Mouse (Mus musculus): ENCODE results near the gene Wdr86.

- no peak for TF ChIP-seq POLR2A (IDR thresholded peaks at IDR 0.05; ENCODE audit: insufficient read depth, low read depth, low read length)
- no peak for TF ChIP-seq CTCF (IDR thresholded peaks at IDR 0.05; ENCODE audit: insufficient read depth, low read depth, low read length)
Observed at GRCm38 (mm10) chr5:24681436-24681835, 49.1 kb downstream of the Wdr86 start.

Measured in olfactory bulb, adult 2 months (tissue).